Mouse (Mus musculus) ES-E14 (cell line): ENCODE data around the gene Crcp. TPM values are rescaled to one million over a fixed set of nuclear protein-coding genes. Genes with fewer than 3 reads are reported as not detected.

Experiments
- DNase-seq: peaks from one replicate; pipeline ENCODE4 v3.0.0-alpha.2; 2013; ENCODE audit warnings: low read depth, low spot score
- H3K27ac ChIP-seq: 2 replicates; pipeline ENCODE4 v1.5.1; 2012; ENCODE audit warnings: low read depth, mild to moderate bottlenecking, low read length, moderate library complexity, mixed read lengths; ENCODE audit not compliant: poor library complexity, insufficient read depth, severe bottlenecking
- H3K36me3 ChIP-seq: 2 replicates; pipeline ENCODE4 v1.6.1; 2012; ENCODE audit warnings: mild to moderate bottlenecking, low read length, moderate library complexity, mixed read lengths; ENCODE audit not compliant: control insufficient read depth, poor library complexity, insufficient read depth, severe bottlenecking
- H3K4me1 ChIP-seq, 2 experiments: fragments of 150-350 bp in 1 of 2; sonication (generic) in 1 of 2; 2 replicates each; pipeline ENCODE4 v1.6.1; 2012; ENCODE audit warnings: low read length in 2 of 2, mild to moderate bottlenecking in 1 of 2, mixed read lengths in 1 of 2; ENCODE audit not compliant: control insufficient read depth in 2 of 2, insufficient read depth in 2 of 2, poor library complexity in 1 of 2
- H3K4me3 ChIP-seq, 2 experiments: fragments of 150-350 bp in 1 of 2; sonication (generic) in 1 of 2; 2 replicates each; pipeline ENCODE4 v1.5.1; 2012; ENCODE audit warnings: low read length in 2 of 2, low read depth in 1 of 2, mild to moderate bottlenecking in 1 of 2, mixed read lengths in 1 of 2; ENCODE audit not compliant: insufficient read depth in 1 of 2, poor library complexity in 1 of 2, severe bottlenecking in 1 of 2
- H3K9ac ChIP-seq: 2 replicates; pipeline ENCODE4 v1.6.1; 2012; ENCODE audit warnings: low read depth, mild to moderate bottlenecking, low read length, mixed read lengths; ENCODE audit not compliant: poor library complexity, insufficient read depth, severe bottlenecking
- H3K9me3 ChIP-seq: fragments of 150-350 bp; sonication (generic); 2 replicates; pipeline ENCODE4 v1.6.1; 2012; ENCODE audit warnings: low read depth, mild to moderate bottlenecking, low read length; ENCODE audit not compliant: control insufficient read depth, insufficient read depth
- CHD2 ChIP-seq: IDR thresholded peaks from 2 replicates; pipeline ENCODE4 v1.6.1; 2014; ENCODE audit warnings: mild to moderate bottlenecking, low read depth, low read length, inconsistent platforms
- HCFC1 ChIP-seq: IDR thresholded peaks from 2 replicates; pipeline ENCODE4 v1.6.1; 2012; ENCODE audit warnings: low read length, inconsistent platforms, borderline replicate concordance; ENCODE audit not compliant: insufficient read depth
- MAFK ChIP-seq: IDR thresholded peaks from 2 replicates; pipeline ENCODE4 v1.6.1; 2014; ENCODE audit warnings: mild to moderate bottlenecking, low read depth, low read length, inconsistent platforms; ENCODE audit not compliant: insufficient read depth
- ZC3H11A ChIP-seq: IDR thresholded peaks from 2 replicates; pipeline ENCODE4 v1.6.1; 2012; ENCODE audit warnings: low read depth, mild to moderate bottlenecking, inconsistent platforms, low read length, borderline replicate concordance
- ZNF384 ChIP-seq: IDR thresholded peaks from 2 replicates; pipeline ENCODE4 v1.6.1; 2012; ENCODE audit warnings: low read depth, low read length, inconsistent platforms
- in situ Hi-C, 2 experiments: fragments of 600-800 bp; cut with MboI; formaldehyde crosslinking; loops; one replicate each; pipeline ENCODE4 v1.15.1; 2025; ENCODE audit warnings: low sequenced_read_pairs in 2 of 2, inconsistent platforms in 1 of 2; ENCODE audit not compliant: unreplicated experiment in 2 of 2
- total RNA-seq: library from RNA; depleted of rRNA; stranded (reverse); fragments of 300-350 nt; gene quantifications from 2 replicates; pipeline ENCODE4 v1.2.3, GENCODE M21; 2012

The Crcp gene
- total RNA-seq, 1 experiment: 30.8 TPM

DNA sequence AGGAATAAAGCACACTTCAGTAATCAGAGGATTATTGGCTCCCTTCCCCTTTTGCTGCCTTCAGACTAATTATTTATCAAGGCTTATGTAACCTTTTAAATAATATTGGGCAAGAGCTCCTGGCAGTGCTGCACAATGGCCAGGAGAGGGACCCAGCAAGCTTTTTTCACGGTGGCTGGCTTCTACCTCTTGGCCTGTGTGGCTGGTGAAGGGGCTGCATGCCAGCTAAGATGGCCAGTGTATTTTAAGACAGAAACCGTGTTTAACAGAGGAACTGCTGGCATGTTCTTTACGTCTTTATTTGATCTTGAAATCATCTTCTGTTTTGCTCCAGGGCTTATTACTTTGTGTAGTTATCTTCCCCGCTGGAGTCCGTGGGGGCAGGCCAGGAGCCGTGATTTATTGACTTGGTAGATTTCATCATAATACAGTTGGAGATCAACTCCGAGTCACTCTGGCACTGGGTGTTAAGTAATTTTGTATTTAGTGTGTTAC is 15.2 kb downstream of the Crcp start:
- H3K9me3 ChIP-seq: no peaks in the 10 kb centered on the region
- H3K36me3 ChIP-seq: peaks cover 41% of the 10 kb centered on the region
- TF ChIP-seq ZC3H11A: no peak
- no peak for TF ChIP-seq HCFC1
- TF ChIP-seq ZNF384: no peak
- TF ChIP-seq MAFK: no peak
- TF ChIP-seq CHD2: no peak
- no peak overlapping the region for H3K4me3 ChIP-seq
- in situ Hi-C loops: no loop called here
- H3K9ac ChIP-seq: no peak overlapping the region
- no peak overlapping the region for H3K27ac ChIP-seq
- no peaks in the 10 kb centered on the region for H3K4me1 ChIP-seq
- DNase-seq: no peak

DNA sequence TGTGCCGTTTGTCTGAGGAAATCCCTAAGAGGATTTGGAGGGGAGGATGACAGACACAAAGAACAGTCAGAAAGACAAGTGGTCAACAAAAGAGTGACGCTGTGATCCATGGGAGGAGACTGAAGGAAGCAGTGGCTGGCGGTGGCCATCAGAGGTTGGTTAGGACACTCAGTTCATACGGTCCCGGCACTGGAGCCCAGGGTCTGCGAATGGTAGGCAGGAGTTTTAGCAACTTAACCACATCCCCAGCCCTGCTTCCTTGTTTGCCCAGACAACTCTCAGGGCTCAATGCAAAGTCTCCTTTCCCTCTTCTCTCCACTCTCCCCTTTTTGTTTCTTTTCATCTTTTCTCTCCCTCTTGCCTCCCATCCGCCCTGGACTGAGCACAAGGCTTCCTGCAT is 17.0 kb downstream of the Crcp start:
- H3K27ac ChIP-seq: no peak overlapping the region
- TF ChIP-seq HCFC1 (no peak), ZNF384 (no peak), ZC3H11A (no peak), CHD2 (no peak), MAFK (no peak)
- in situ Hi-C loops: no loop called here
- H3K4me3 ChIP-seq: no peak overlapping the region
- H3K36me3 ChIP-seq: peaks cover 32% of the 10 kb centered on the region
- H3K9ac ChIP-seq: no peak overlapping the region
- H3K9me3 ChIP-seq: no peaks in the 10 kb centered on the region
- no peak for DNase-seq
- H3K4me1 ChIP-seq: no peaks in the 10 kb centered on the region

DNA sequence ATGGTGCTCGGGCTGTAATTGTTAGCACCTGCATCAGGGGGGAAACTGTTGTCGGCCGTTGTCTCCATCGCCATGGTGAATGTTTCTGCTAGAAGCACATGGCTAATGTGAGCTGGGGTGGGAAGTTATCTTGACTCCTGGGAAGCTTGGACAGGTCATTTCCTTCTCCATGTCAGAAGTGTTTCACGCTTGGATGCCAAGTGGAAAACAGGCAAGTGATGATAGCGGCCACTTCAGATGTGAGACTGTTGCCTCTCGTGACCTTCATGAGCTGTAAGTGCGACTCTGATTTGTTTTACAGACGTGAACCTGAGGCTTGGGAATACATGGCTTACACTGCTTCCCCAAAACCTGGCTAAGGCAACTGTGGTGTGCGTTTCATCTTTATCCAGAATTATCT is 17.5 kb downstream of the Crcp start:
- Histone ChIP-seq H3K9me3 (no peaks in the 10 kb centered on the region), H3K4me3 (no peak overlapping the region), H3K27ac (no peak overlapping the region), H3K9ac (no peak overlapping the region), H3K4me1 (peaks cover 0 to 1% of the 10 kb centered on the region in 2 experiments; a peak in 1 of 4 replicates), H3K36me3 (peaks cover 32% of the 10 kb centered on the region)
- no peak for DNase-seq
- in situ Hi-C loops: no loop called here
- TF ChIP-seq HCFC1: no peak
- TF ChIP-seq CHD2: no peak
- no peak for TF ChIP-seq MAFK
- no peak for TF ChIP-seq ZC3H11A
- no peak for TF ChIP-seq ZNF384

DNA sequence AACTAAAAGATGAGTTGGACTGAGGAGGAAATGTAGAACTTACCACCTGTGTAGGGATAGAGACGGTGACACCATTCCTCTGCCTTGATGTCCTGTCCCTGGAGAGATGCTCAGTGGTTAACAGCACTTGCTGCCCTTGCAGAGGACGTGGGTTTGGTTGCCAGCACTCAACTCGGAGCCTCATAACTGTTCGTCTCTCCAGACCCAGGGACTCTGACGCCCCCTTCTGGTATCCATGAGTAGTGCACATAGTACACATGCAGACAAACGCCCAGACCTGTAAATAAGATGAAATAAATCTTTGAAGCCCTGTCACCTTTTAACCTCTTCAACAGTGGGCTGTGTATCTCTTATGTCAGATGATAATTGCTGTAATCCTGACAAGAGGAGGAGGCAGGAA is 17.9 kb downstream of the Crcp start:
- Histone ChIP-seq H3K9ac (no peak overlapping the region), H3K36me3 (peaks cover 30% of the 10 kb centered on the region), H3K9me3 (no peaks in the 10 kb centered on the region), H3K4me1 (peaks cover 0 to 1% of the 10 kb centered on the region in 2 experiments; a peak in 1 of 4 replicates), H3K4me3 (no peak overlapping the region), H3K27ac (no peak overlapping the region)
- TF ChIP-seq ZNF384 (no peak), MAFK (no peak)
- peak; percentile 44 for DNase-seq
- in situ Hi-C loops: no loop called here

DNA sequence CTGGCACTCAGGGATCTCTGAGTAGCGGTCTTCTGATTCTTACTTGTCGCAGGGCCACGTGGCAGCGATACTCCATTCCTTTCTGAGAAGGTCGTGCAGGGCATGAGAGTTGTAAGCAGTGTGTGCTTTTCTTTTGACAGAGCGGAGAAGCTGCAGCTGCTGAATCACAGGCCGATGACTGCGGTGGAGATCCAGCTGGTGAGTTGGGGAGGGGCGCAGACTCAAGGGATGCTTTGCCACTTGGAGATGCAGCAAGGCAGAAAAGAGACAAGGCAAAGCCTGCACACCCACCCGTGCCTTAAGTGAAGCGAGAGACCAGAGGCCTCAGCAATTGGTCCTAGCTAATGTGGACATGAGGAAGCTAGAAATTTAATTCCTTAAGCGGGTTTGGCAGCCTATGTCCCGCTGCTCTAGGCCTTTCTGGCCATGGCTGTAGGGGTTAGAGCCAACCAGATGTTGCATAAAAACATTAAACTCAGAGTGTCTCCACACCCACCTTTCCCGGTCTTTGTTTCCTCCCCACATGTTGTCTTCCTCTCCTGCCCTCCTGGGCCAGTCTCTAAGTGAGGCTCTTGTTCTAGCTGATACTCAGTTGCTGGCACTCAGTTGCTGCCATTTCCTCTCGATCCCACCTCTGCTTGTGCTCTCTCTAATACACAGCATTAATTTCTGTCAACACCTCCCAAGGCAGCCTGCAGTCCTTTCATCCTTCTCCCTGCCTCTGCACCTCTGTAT is 19.9 kb downstream of the Crcp start:
- TF ChIP-seq CHD2 (no peak), ZNF384 (no peak), HCFC1 (no peak), ZC3H11A (no peak), MAFK (no peak)
- peaks cover 0 to 1% of the 10 kb centered on the region in 2 experiments; a peak in 1 of 4 replicates for H3K4me1 ChIP-seq
- H3K9me3 ChIP-seq: no peaks in the 10 kb centered on the region
- H3K27ac ChIP-seq: no peak overlapping the region
- in situ Hi-C loops: no loop called here
- H3K4me3 ChIP-seq: no peak overlapping the region
- H3K9ac ChIP-seq: no peak overlapping the region
- no peak for DNase-seq
- H3K36me3 ChIP-seq: peaks cover 23% of the 10 kb centered on the region
